Mouse (Mus musculus) CD4-positive, CD25-positive, alpha-beta regulatory T cell, adult 9 weeks (primary cell): ENCODE data around the gene Cklf. TPM values are rescaled to one million over a fixed set of nuclear protein-coding genes. Genes with fewer than 3 reads are reported as not detected.

ENCODE experiments used
- polyA plus RNA-seq: library from polyadenylated mRNA; unstranded; fragments of 100-300 nt; shearing (Covaris generic); gene quantifications from one replicate; pipeline ENCODE4 v1.2.1, GENCODE M21; 2017

Gene Cklf
- polyA plus RNA-seq = 138 TPM

DNA sequence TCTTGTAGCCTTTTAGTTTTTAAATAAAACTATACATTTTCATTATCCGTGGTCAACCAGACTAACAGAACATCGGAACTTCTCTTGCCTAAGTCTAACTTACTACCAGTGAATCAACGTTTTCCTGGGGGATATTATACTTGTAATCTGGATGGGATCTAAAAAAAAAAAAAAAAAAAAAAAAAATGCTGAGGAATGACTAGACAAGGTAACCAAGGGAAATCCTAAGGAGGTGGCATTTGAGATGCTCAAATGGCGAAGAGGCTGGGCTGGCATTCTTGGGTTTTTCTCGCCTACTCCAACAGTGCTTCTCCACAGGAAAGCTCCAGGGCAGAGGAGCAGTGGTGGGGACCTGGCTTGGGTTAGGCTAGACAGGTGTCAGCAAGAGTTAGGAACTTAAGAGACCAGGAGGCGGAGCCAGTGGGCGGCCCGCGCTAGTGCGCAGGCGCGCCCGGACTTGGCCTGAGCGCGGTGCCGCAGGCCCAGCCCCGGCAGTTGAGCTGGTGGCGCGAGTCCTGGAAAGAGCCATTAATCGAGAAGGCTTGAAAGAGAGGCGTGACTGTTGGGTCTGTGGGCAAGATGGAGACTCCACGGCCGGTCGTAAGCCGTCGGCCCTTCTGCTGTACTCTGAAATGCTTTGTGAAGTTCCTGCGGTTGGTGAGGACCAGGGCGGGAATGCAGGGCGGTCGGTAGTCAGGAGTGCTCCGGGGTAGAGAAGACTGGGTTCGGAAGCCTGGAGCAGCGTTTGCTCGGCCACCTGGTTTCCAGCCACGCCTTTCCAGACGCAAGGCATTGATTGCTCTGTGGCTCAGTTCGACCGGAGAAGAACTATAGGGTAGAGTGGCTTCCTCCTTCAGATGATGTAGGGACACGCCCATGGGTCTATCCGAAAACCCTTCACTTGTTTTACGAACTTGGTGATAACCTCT lies at the start of gene Cklf:
Gene Cklf, plus strand, starts transcription at position 423 of the 929 bp plus-strand sequence.

DNA sequence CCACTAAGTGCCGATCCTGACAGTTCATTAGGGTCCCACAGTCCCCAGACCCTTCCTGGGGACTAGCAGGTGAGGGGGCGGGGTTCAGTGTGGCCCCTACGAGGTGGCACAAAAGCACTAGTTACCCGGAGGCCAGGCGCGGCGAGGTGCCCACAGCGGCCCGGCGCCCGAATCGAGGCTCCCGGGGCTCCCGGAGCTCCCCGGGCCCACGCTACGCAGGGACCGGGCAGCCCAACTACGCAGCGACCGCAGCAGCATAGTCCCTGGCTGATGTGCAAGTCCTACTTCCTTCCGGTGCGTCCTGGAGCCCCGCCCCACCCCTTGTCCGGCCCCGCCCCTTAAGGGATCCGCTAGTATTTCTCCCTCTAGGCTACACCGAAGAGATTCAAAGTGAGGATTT lies 2.4 kb upstream of the Cklf start, which contains the start of gene Tk2:
Gene Tk2, minus strand, starts transcription at position 283 of the 400 bp plus-strand sequence.

GRCm38 (mm10) chr8:104293081-104293480 lies 42.4 kb downstream of the Cklf start, which contains the start of gene Cmtm2a:
Gene Cmtm2a (minus strand): TSS chr8:104293181.

DNA sequence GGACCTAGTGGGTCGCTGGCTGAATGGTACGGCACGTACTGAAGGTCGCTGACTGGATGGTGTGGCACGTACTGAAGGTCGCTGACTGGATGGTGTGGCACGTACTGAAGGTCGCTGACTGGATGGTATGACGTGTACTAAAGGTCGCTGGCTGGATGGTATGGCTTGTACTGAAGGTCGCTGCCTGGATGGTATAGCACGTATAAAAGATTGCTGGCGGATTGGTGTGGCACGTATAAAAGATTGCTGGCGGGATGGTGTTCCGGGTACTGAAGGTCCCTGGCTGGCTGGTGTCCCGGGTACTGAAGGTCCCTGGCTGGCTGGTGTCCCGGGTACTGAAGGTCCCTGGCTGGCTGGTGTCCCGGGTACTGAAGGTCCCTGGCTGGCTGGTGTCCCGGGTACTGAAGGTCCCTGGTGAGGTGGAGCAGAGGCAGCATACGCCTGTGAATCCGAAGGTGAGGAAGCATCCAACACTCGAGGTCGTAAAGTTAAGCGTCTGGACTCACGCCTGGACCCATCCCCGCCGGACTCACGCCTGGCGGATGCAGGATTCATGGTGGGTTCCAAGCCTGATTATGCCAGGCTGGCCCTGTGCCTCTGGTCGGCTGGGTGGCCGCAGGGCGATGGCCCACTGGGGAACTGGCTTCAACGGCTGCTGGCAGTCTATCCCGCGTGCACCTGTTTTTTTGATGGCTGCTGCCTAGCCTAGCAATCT lies 58.9 kb downstream of the Cklf start, which contains the start of the genes Gm45711 and Cmtm1:
Gene Gm45711, minus strand, starts transcription at position 641 of the 715 bp plus-strand sequence.
Gene Cmtm1, minus strand, starts transcription at position 705 of the 715 bp plus-strand sequence.

Other genes with a start within 250 kb of the Cklf start
- not detected for gene Cdh5, start 149.2 kb upstream of the Cklf start, polyA plus RNA-seq
- not detected for gene Bean1, start 80.4 kb upstream of the Cklf start, polyA plus RNA-seq
- 74.6 TPM for gene Tk2, start 2.3 kb upstream of the Cklf start, polyA plus RNA-seq
- gene Cmtm2a, start 42.3 kb downstream of the Cklf start, polyA plus RNA-seq = not detected
- not detected for gene Gm45711, start 59.2 kb downstream of the Cklf start, polyA plus RNA-seq
- gene Cmtm1, start 59.3 kb downstream of the Cklf start, polyA plus RNA-seq = not detected
- not detected for gene Gm11020, start 70.7 kb downstream of the Cklf start, polyA plus RNA-seq
- gene Cmtm2b, start 71.4 kb downstream of the Cklf start, polyA plus RNA-seq = not detected
- 29.7 TPM for gene Cmtm3, start 88.5 kb downstream of the Cklf start, polyA plus RNA-seq
- gene Cmtm4, start 144.9 kb downstream of the Cklf start, polyA plus RNA-seq = 0.09 TPM
- 52.2 TPM for gene Dync1li2, start 192.2 kb downstream of the Cklf start, polyA plus RNA-seq